Mouse (Mus musculus) liver, adult 2 months (tissue): ENCODE results near the gene Il6.
"Not testable (repeated sequence)": the region's sequence is repeated elsewhere in the genome, so short reads cannot be mapped to it uniquely, and the experiment has no call there.

Experiments
- CTCF ChIP-seq: fragments of 200-500 bp; IDR thresholded peaks from 2 replicates; pipeline ENCODE4 v1.5.1; 2011; ENCODE audit warnings: low read depth, low read length, control low read depth
- POLR2A ChIP-seq: fragments of 200-500 bp; IDR thresholded peaks from 2 replicates; pipeline ENCODE4 v1.6.1; 2011; ENCODE audit warnings: low read length, control low read depth; ENCODE audit not compliant: insufficient read depth; ENCODE audit errors: extremely low read depth

DNA sequence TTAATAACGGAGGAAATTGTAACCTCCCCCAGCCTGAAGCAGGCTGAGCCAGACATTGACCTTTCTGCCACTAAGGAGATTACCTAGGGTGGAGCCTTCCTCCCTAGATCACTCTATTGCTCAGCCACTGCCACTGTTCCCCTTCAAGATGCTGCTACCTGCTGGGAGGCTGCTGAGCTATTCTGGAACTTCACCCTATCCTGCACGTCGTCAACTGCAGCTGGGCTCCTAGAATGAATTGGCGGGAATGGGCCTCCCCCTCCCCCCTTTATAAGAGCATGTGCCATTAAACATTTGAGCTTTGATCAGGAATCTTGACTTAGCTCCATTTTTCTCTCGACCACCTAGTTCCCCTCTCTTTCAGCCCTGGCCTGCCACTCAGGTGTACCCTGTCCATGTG, 46.7 kb downstream of the Il6 start:
- TF ChIP-seq CTCF, POLR2A: not testable (repeated sequence)
